Mouse (Mus musculus) neural tube, embryonic 11.5 days (tissue): ENCODE measurements around the gene Trim32. TPM values are rescaled to one million over a fixed set of nuclear protein-coding genes. Genes with fewer than 3 reads are reported as not detected.

Source experiments
- ATAC-seq: fragments of 200-750 bp; cut with Nextera tagmentation; 2 replicates; pipeline ENCODE4 v1.8.0; 2017; ENCODE audit warnings: moderate number of reproducible peaks, mild to moderate bottlenecking, moderate TSS enrichment, moderate library complexity; ENCODE audit not compliant: insufficient read depth, low FRiP score, low TSS enrichment
- DNase-seq: peaks from one replicate; pipeline ENCODE4 v3.0.0-alpha.2; 2015; ENCODE audit warnings: low spot score
- H3K27ac ChIP-seq: fragments of 300-500 bp; sonication (generic); 2 replicates; pipeline ENCODE4 v1.5.1; 2014; ENCODE audit warnings: low read depth, mild to moderate bottlenecking, low read length
- H3K27me3 ChIP-seq: fragments of 300-500 bp; sonication (generic); 2 replicates; pipeline ENCODE4 v1.6.1; 2014; ENCODE audit warnings: mild to moderate bottlenecking, low read length, mixed read lengths; ENCODE audit not compliant: control insufficient read depth, insufficient read depth
- H3K36me3 ChIP-seq: fragments of 300-500 bp; sonication (generic); 2 replicates; pipeline ENCODE4 v1.6.1; 2014; ENCODE audit warnings: mild to moderate bottlenecking, low read length, moderate library complexity, mixed read lengths; ENCODE audit not compliant: control insufficient read depth, insufficient read depth
- H3K4me1 ChIP-seq: fragments of 300-500 bp; sonication (generic); 2 replicates; pipeline ENCODE4 v1.6.1; 2014; ENCODE audit warnings: low read length, mixed read lengths; ENCODE audit not compliant: control insufficient read depth, insufficient read depth
- H3K4me2 ChIP-seq: fragments of 300-500 bp; sonication (generic); 2 replicates; pipeline ENCODE4 v1.6.1; 2014; ENCODE audit warnings: low read depth, mild to moderate bottlenecking, moderate library complexity
- H3K4me3 ChIP-seq: fragments of 300-500 bp; sonication (generic); 2 replicates; pipeline ENCODE4 v1.5.1; 2014; ENCODE audit warnings: low read depth, low read length
- H3K9ac ChIP-seq: fragments of 300-500 bp; sonication (generic); 2 replicates; pipeline ENCODE4 v1.6.1; 2014; ENCODE audit warnings: mild to moderate bottlenecking, low read length
- H3K9me3 ChIP-seq: fragments of 300-500 bp; sonication (generic); 2 replicates; pipeline ENCODE4 v1.6.1; 2016; ENCODE audit warnings: low read length; ENCODE audit not compliant: control insufficient read depth
- WGBS: fragments of 180-500 bp; shearing (Covaris S2); extraction: QIAGEN DNeasy Blood & Tissue Kit; methylation state at CpG from one replicate; pipeline ENCODE4 v1.1.7; 2014; 5-methylcytosine and 5-hydroxymethylcytosine counted together
- polyA plus RNA-seq: library from polyadenylated mRNA; unstranded; fragments of >200 nt; fragmentation: Nextera tagmentation; extraction: Ambion mirVana; gene quantifications from 2 replicates; pipeline ENCODE4 v1.2.1, GENCODE M21; 2014

Trim32 gene
- 75.4 and 76.9 TPM in 2 replicates for polyA plus RNA-seq

DNA sequence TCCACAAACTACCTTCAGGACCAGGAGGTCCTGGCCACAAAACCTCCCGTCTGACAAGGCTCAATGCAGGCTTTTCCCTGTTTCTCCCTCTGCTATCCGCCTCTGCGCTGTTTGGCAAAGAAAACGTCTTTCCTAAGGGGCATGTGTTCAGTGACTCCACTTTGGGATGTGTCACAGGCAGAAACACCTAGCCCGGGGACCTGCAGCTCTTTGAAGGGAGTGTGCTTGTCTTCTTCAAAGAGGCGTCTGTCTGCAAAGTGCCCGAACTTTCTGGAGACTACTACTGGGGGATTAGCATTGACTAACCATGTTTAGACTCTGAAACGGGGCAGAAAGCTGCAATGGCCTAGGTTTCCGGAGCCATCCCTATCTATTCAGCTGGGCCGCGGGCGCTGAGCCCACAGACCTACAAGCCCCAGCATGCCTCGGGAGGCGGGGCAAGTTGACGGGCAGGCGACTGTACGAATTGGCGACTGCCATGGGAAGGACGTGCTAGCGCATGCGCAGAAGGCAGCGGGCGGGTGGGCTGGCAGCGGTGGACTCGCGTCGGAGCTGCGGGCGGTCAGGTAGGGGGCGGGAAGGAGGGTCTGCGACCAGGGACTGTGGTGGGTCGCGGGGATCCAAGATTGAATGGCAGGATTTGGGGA, at the start of gene Trim32:
Gene Trim32, plus strand, starts transcription at position 483 of the 647 bp plus-strand sequence.
- H3K36me3 ChIP-seq, result no peaks in the 10 kb centered on the region
- H3K4me2 ChIP-seq, result peak within 1 kb of the TSS; percentile 67
- 3% methylated on average over 33 of the region's 33 CpGs for WGBS

DNA sequence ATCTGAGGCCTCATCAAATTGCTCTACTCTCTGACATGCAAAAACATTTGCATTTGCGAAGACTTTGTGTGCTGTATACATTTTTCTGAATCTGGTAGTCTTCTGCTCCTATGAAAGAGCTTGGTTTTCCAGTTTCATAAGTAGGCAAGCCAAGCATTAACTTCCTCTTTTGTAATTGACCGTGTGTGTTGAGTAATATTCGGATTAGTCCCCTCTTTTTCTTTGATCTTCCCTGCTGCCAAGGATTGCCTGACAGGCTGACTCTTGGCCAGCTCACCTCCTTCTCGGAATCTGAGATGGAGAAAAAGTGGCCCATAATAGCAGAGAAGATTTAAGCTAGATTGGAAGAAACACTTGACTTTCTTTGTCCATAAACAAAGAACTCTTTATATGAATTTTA, 39.3 kb upstream of the Trim32 start:
- Histone ChIP-seq H3K27me3 (no peaks in the 10 kb centered on the region), H3K27ac (no peak overlapping the region), H3K9me3 (no peaks in the 10 kb centered on the region), H3K9ac (no peak overlapping the region), H3K4me1 (no peaks in the 10 kb centered on the region), H3K4me3 (no peak overlapping the region), H3K36me3 (no peaks in the 10 kb centered on the region), H3K4me2 (no peak overlapping the region)
- 80% methylated on average over 4 of the region's 4 CpGs for WGBS
- no peak for DNase-seq
- no peak for ATAC-seq

More for the DNA sequence above, at the start of gene Trim32:
- H3K27me3 ChIP-seq, result no peaks in the 10 kb centered on the region
- no peak within 1 kb of the TSS for H3K27ac ChIP-seq
- H3K4me3 ChIP-seq, result peak within 1 kb of the TSS; percentile 55
- no peaks in the 10 kb centered on the region; the same call in 1 of the 2 replicates for H3K4me1 ChIP-seq
- ATAC-seq, result peak; percentile 98
- H3K9me3 ChIP-seq, result no peaks in the 10 kb centered on the region
- DNase-seq, result peak; percentile 99
- peak within 1 kb of the TSS; percentile 66 for H3K9ac ChIP-seq

DNA sequence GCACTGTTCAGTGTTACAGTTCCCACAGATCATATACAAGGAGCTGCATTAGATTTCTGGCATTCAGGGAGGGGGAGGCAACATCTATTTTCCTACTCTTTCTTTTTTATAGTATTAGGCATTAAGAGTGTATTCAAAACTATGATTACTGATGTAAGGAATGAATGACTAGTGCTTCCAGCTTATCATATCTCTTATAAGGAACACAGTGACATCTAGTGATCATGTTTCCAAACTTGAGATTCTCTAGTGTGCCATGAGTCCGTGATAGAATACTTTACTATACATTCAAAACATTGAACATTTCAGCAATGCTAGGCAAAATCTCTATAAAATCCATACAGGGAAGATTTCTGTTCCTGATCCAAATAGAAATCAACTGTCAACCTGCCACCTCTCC, 24.5 kb upstream of the Trim32 start:
- H3K4me1 ChIP-seq, result no peaks in the 10 kb centered on the region
- H3K9ac ChIP-seq, result no peak overlapping the region
- H3K4me2 ChIP-seq, result no peak overlapping the region
- H3K9me3 ChIP-seq, result no peaks in the 10 kb centered on the region
- WGBS, result 89% methylated on average over 1 of the region's 1 CpGs
- no peaks in the 10 kb centered on the region for H3K27me3 ChIP-seq
- H3K27ac ChIP-seq, result no peak overlapping the region
- no peaks in the 10 kb centered on the region for H3K36me3 ChIP-seq
- no peak overlapping the region for H3K4me3 ChIP-seq
- ATAC-seq (no peak), DNase-seq (no peak)

DNA sequence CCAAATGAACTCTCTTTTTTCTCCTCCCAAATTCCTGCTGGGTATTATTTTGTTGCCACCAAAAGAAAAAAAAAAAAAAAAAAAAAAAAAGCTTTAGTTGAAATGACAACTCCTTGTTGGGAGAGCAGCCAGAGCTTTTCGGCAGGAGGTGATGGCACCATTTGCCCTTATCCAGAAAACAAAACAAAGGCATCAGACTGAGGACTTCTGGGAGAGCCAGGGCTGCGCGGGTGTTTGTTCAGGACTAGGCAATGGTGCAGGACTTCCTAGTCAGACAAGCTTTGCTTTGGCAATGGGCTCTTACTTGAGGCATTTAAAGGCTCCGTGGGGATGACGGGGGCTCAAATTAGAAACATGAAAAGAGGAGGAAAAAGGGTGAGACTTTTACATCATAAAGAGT, 17.8 kb upstream of the Trim32 start:
- WGBS, result 60% methylated on average over 5 of the region's 5 CpGs
- no peaks in the 10 kb centered on the region for H3K9me3 ChIP-seq
- no peaks in the 10 kb centered on the region for H3K4me1 ChIP-seq
- no peak overlapping the region for H3K27ac ChIP-seq
- H3K36me3 ChIP-seq, result no peaks in the 10 kb centered on the region
- H3K9ac ChIP-seq, result no peak overlapping the region
- no peak overlapping the region for H3K4me3 ChIP-seq
- DNase-seq (no peak), ATAC-seq (no peak)
- no peak overlapping the region for H3K4me2 ChIP-seq
- no peaks in the 10 kb centered on the region for H3K27me3 ChIP-seq

DNA sequence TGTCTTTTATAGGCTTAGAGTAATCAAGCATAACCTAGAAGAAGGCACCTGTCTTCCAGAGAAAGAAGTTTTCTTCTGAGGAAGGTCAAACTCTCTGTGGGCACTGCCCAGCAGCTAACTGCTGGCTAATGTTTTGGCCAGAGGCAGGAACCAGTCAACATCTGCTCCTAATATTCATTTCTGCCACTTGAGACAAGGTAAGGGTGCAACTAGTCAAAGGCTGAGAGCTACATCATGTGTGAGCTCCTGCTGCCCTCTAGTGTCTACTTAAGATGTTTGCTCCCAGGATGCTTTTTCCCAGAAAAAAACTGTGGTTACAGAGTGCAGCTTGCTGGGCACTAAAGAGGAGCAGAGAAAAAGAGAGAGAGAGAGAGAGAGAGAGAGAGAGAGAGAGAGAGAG, 15.0 kb upstream of the Trim32 start:
- Histone ChIP-seq H3K4me1 (no peaks in the 10 kb centered on the region), H3K27me3 (no peaks in the 10 kb centered on the region), H3K9ac (no peak overlapping the region), H3K9me3 (no peaks in the 10 kb centered on the region), H3K36me3 (no peaks in the 10 kb centered on the region), H3K4me3 (no peak overlapping the region), H3K4me2 (no peak overlapping the region), H3K27ac (no peak overlapping the region)
- ATAC-seq (peak; percentile 67; the same call in 1 of the 2 replicates), DNase-seq (peak; percentile 58)

DNA sequence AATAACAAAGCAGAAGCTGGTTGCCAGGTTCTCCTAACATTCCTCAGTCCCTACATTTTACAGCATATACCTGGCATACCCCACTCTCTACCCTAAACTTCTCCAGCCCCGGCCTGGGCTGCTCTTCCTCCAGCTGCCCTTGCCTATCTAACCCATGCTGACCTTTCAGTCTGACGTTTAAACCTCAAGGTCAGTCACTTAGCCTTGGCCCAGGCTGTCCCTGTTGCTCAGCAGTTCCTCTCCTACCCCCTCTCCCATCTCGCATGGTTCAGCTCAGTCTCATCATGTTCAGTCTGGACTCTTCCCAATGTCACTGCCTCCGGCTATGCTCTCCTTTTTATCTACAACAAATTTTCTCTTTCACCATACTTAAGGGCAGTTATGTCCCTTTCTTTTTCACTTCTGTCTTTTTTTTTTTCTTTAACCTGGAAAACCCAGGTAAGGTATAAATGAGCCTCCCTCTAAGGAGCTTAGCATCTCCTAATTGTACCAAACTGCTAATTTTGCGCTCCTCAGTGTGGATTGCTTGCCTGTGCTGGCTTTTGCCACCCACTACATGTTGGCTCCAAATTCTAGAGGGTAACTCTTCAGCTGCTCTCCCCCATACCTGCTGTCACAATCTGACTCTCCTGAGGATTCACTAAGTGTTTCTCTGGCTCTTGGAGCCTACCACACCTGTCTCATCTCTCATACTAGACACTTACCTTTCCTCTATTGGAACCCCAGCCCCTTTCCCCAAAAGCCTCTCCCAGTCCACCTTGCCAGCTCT, 10.0 kb upstream of the Trim32 start:
- H3K36me3 ChIP-seq, result no peaks in the 10 kb centered on the region
- H3K4me2 ChIP-seq, result no peak overlapping the region
- no peaks in the 10 kb centered on the region for H3K4me1 ChIP-seq
- no peak overlapping the region for H3K9ac ChIP-seq
- no peak for DNase-seq
- H3K4me3 ChIP-seq, result no peak overlapping the region
- H3K9me3 ChIP-seq, result no peaks in the 10 kb centered on the region
- ATAC-seq, result no peak
- no peaks in the 10 kb centered on the region for H3K27me3 ChIP-seq
- H3K27ac ChIP-seq, result no peak overlapping the region
- 81% methylated on average over 5 of the region's 5 CpGs for WGBS

DNA sequence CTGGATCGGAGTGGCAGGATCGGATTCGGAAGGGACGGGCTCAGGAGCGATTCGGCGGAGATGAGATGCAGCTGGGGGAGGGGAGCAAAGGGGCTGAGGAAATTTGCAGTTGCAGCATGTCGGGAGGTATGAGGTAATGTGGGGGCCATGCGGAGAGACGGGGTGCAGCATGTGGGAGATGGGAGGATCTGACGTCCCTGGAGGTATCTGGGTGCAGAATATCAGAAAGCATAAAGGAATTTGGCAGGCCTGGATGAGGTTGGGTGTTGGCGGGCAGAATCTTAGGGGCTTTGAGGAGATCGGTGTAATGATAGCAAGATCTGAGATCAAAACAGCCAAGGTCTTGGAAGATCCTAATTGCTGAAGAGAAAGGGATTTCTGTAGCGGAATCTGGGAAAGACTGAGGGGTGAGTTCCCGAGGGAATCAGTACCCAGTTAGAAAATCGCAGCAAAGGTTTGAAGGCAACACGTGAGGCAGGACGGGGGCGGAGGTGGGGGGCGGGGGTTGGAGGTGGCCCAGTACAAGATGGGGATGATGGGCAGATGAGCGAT, 441 bp downstream of the Trim32 start:
- no peaks in the 10 kb centered on the region for H3K27me3 ChIP-seq
- DNase-seq, result no peak

DNA sequence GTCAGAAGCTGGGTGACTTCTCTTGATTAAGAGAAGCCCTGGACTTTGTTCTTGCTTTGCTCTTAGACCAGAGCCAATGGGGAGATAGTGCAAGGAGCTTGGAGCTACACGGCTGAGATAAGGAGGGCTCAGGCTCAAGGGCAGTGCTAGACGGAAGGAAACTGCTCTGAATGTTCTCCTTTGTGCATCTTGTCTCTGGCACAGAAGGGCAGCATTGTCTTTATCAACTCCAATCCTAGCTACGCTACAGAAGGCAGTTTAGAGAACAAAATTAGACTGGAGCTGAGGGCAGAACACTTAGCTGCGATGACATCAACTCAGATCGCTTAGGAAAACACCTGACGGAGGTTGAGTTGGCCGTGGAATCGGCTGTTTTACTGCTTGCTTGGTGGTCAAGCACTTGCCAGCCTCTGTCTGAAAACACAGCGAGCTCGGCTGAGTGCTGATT, 2.4 kb downstream of the Trim32 start:
- Histone ChIP-seq H3K27me3 (no peaks in the 10 kb centered on the region), H3K9me3 (no peaks in the 10 kb centered on the region), H3K4me3 (no peak overlapping the region), H3K4me2 (no peak overlapping the region), H3K9ac (no peak overlapping the region), H3K36me3 (no peaks in the 10 kb centered on the region), H3K4me1 (peaks cover 8% of the 10 kb centered on the region), H3K27ac (no peak overlapping the region)
- 89% methylated on average over 10 of the region's 10 CpGs for WGBS
- no peak for DNase-seq
- no peak for ATAC-seq

More for the DNA sequence above, 441 bp downstream of the Trim32 start:
- H3K9me3 ChIP-seq, result no peaks in the 10 kb centered on the region
- ATAC-seq, result peak; percentile 82
- peak overlapping the region; percentile 54 for H3K9ac ChIP-seq
- no peaks in the 10 kb centered on the region for H3K36me3 ChIP-seq
- no peaks in the 10 kb centered on the region; the same call in 1 of the 2 replicates for H3K4me1 ChIP-seq
- H3K27ac ChIP-seq, result no peak overlapping the region
- H3K4me2 ChIP-seq, result peak overlapping the region; percentile 67
- H3K4me3 ChIP-seq, result peak overlapping the region; percentile 55
- WGBS, result under 1% methylated on average over 21 of the region's 21 CpGs
